Mouse (Mus musculus): Measurements from ENCODE around the gene Spag4. TPM values are rescaled to one million over a fixed set of nuclear protein-coding genes. Genes with fewer than 3 reads are reported as not detected.

Gene Spag4
- polyA plus RNA-seq, 1 experiment from 2014 or later = 5.5 TPM

Other genes starting within 250 kb of the Spag4 start
- gene BC029722, start 245.7 kb upstream of the Spag4 start, polyA plus RNA-seq (2014; fragmentation: Nextera tagmentation; extraction: Ambion mirVana) = 11.1 and 12.2 TPM in 2 replicates
- 199 TPM in 2 replicates for gene Eif6, start 238.2 kb upstream of the Spag4 start, polyA plus RNA-seq (2014; fragmentation: Nextera tagmentation; extraction: Ambion mirVana)
- 0.15 and 0.27 TPM in 2 replicates for gene Fam83c, start 230.3 kb upstream of the Spag4 start, polyA plus RNA-seq (2014; fragmentation: Nextera tagmentation; extraction: Ambion mirVana)
- 84.7 and 88.6 TPM in 2 replicates for gene Uqcc1, start 134.9 kb upstream of the Spag4 start, polyA plus RNA-seq (2014; fragmentation: Nextera tagmentation; extraction: Ambion mirVana)
- not detected in 2 replicates for gene Gm15557, start 124.4 kb upstream of the Spag4 start, polyA plus RNA-seq (2014; fragmentation: Nextera tagmentation; extraction: Ambion mirVana)
- gene Gdf5, start 119.8 kb upstream of the Spag4 start, polyA plus RNA-seq (2014; fragmentation: Nextera tagmentation; extraction: Ambion mirVana) = 1.1 and 1.7 TPM in 2 replicates
- 13.7 and 16.8 TPM in 2 replicates for gene Cep250, start 108.7 kb upstream of the Spag4 start, polyA plus RNA-seq (2014; fragmentation: Nextera tagmentation; extraction: Ambion mirVana)
- gene 6430550D23Rik, start 57.2 kb upstream of the Spag4 start, polyA plus RNA-seq (2014; fragmentation: Nextera tagmentation; extraction: Ambion mirVana) = 0.86 and 2.2 TPM in 2 replicates
- 224 and 226 TPM in 2 replicates for gene Ergic3, start 57.1 kb upstream of the Spag4 start, polyA plus RNA-seq (2014; fragmentation: Nextera tagmentation; extraction: Ambion mirVana)
- not detected in 2 replicates for gene Fer1l4, start 12.2 kb upstream of the Spag4 start, polyA plus RNA-seq (2014; fragmentation: Nextera tagmentation; extraction: Ambion mirVana)
- 42.7 and 53.7 TPM in 2 replicates for gene Cpne1, start 46.8 kb downstream of the Spag4 start, polyA plus RNA-seq (2014; fragmentation: Nextera tagmentation; extraction: Ambion mirVana)
- gene Rbm12, start 46.8 kb downstream of the Spag4 start, polyA plus RNA-seq (2014; fragmentation: Nextera tagmentation; extraction: Ambion mirVana) = 48.1 and 50.9 TPM in 2 replicates
- gene Gm28036, start 61.9 kb downstream of the Spag4 start, polyA plus RNA-seq (2014; fragmentation: Nextera tagmentation; extraction: Ambion mirVana) = 23.2 and 28.5 TPM in 2 replicates
- gene Romo1, start 78.9 kb downstream of the Spag4 start, polyA plus RNA-seq (2014; fragmentation: Nextera tagmentation; extraction: Ambion mirVana) = 366 and 379 TPM in 2 replicates
- gene Nfs1, start 79.0 kb downstream of the Spag4 start, polyA plus RNA-seq (2014; fragmentation: Nextera tagmentation; extraction: Ambion mirVana) = 34.4 and 38.0 TPM in 2 replicates
- 587 and 596 TPM in 2 replicates for gene Rbm39, start 115.1 kb downstream of the Spag4 start, polyA plus RNA-seq (2014; fragmentation: Nextera tagmentation; extraction: Ambion mirVana)
- gene Phf20, start 131.3 kb downstream of the Spag4 start, polyA plus RNA-seq (2014; fragmentation: Nextera tagmentation; extraction: Ambion mirVana) = 82.9 and 83.9 TPM in 2 replicates
- 3.1 and 3.2 TPM in 2 replicates for gene Cnbd2, start 247.1 kb downstream of the Spag4 start, polyA plus RNA-seq (2014; fragmentation: Nextera tagmentation; extraction: Ambion mirVana)
- gene Scand1, start 247.5 kb downstream of the Spag4 start, polyA plus RNA-seq (2014; fragmentation: Nextera tagmentation; extraction: Ambion mirVana) = 63.0 and 63.8 TPM in 2 replicates

Measured in neural tube, embryonic 11.5 days (tissue).